In genomic region chr10:45285651-45286050, GRCm38 (mm10) we compare ENCODE assay signal across 28 mouse cellular contexts. TPM values are rescaled to one million over a fixed set of nuclear protein-coding genes. Genes with fewer than 3 reads are reported as not detected.
A peak's percentile ranks its signal among the peaks of the same experiment; 100 is the strongest.
DNase-seq lines count a peak whose midpoint lies in the region; ATAC-seq and TF ChIP-seq lines count a peak whose summit lies in the region.
"Had no signal": no experiment of that assay in that cellular context is flagged by ENCODE, and none has a peak within 500 bp of the region (broad histone marks: within the 10 kb centered on the region; RNA-seq: fewer than 3 reads in every experiment).

No protein-coding gene starts in this region.

- no peak overlapping the region; the same call in 1 of the 2 replicates for H3K4me3 ChIP-seq in gastrocnemius, adult 2 months
- no peak overlapping the region for H3K4me3 ChIP-seq in heart, embryonic 14.5 days (ENCODE audit: control insufficient read depth in 1 of 2, insufficient read depth in 1 of 2, low read depth in 1 of 2, low read length in 2 of 2)
- H3K4me3 ChIP-seq: hindbrain, embryonic 12.5 days; intestine, embryonic 15.5 days; liver, embryonic 12.5 days; midbrain, embryonic 13.5 days had no signal

- no peak for TF ChIP-seq CTCF in gastrocnemius, adult 2 months (IDR thresholded peaks at IDR 0.05)

- H3K9me3 ChIP-seq in heart, embryonic 14.5 days (ENCODE audit: control insufficient read depth, low read length), result no peaks in the 10 kb centered on the region
- H3K9me3 ChIP-seq: G1E; hindbrain, embryonic 12.5 days; intestine, embryonic 15.5 days; liver, embryonic 12.5 days; midbrain, embryonic 13.5 days had no signal

- peaks cover 14 to 15% of the 10 kb centered on the region in 2 experiments for H3K4me1 ChIP-seq in heart, embryonic 14.5 days (ENCODE audit: control insufficient read depth in 2 of 2, insufficient read depth in 2 of 2, low read length in 2 of 2)

- peak overlapping the region; percentile 46 for H3K4me2 ChIP-seq in heart, embryonic 14.5 days (ENCODE audit: low read length)
- H3K4me2 ChIP-seq: hindbrain, embryonic 12.5 days; intestine, embryonic 15.5 days; liver, embryonic 12.5 days; midbrain, embryonic 13.5 days had no signal

- no peak overlapping the region for H3K9ac ChIP-seq in heart, embryonic 14.5 days (ENCODE audit: low read length)
- H3K9ac ChIP-seq: forebrain, postnatal 0 days; hindbrain, embryonic 12.5 days; intestine, embryonic 15.5 days; liver, embryonic 12.5 days; liver, postnatal 0 days; midbrain, embryonic 13.5 days had no signal

- DNase-seq in gastrocnemius, adult 2 months, result peak; percentile 41
- no peak for DNase-seq in gastrocnemius, postnatal 10 days
- DNase-seq in heart, adult 9 months (ENCODE audit: low spot score in 2 of 2), result peak; percentile 22 to 29
- DNase-seq in heart, postnatal 14 days, result peak; percentile 7 to 22
- no peak for DNase-seq in adrenal gland, postnatal 36 days
- DNase-seq in kidney, postnatal 36 days, result no peak
- no peak for DNase-seq in urinary bladder, postnatal 10 days (ENCODE audit: low spot score)
- DNase-seq: adrenal gland, adult 8-10 months; cerebellum, adult 11 months; cerebellum, adult 9-10 months; cerebellum, postnatal 36 days; forebrain, postnatal 0 days; kidney, adult 2 months; kidney, postnatal 4 days; layer of hippocampus, postnatal 36 days; left cerebral cortex, postnatal 4 days; liver, postnatal 0 days; lung, postnatal 10 days had no signal

- H3K36me3 ChIP-seq in heart, embryonic 14.5 days (ENCODE audit: control insufficient read depth, insufficient read depth, low read length), result peaks cover 13% of the 10 kb centered on the region; the same call in 1 of the 2 replicates
- H3K36me3 ChIP-seq: G1E; hindbrain, embryonic 12.5 days; intestine, embryonic 15.5 days; liver, embryonic 12.5 days; midbrain, embryonic 13.5 days had no signal

- 21% methylated on average over 5 of the region's 5 CpGs for WGBS in heart, embryonic 14.5 days

- peak; percentile 51 for ATAC-seq in heart, embryonic 14.5 days (ENCODE audit: insufficient number of reproducible peaks, insufficient read depth, low FRiP score, low read depth)
- ATAC-seq: forebrain, postnatal 0 days; hindbrain, postnatal 0 days; intestine, embryonic 15.5 days; liver, embryonic 12.5 days; liver, postnatal 0 days; midbrain, embryonic 13.5 days had no signal

- peak overlapping the region; percentile 85 for H3K27ac ChIP-seq in gastrocnemius, adult 2 months
- H3K27ac ChIP-seq in heart, embryonic 14.5 days (replicated peaks in 1 of 2; ENCODE audit: control insufficient read depth in 1 of 2, insufficient read depth in 1 of 2, low read depth in 2 of 2, low read length in 2 of 2), result peak overlapping the region; percentile 66 to 79
- H3K27ac ChIP-seq: hindbrain, embryonic 12.5 days; hindbrain, postnatal 0 days; intestine, embryonic 15.5 days; liver, embryonic 12.5 days; macrophage; midbrain, embryonic 13.5 days had no signal

- no peaks in the 10 kb centered on the region for H3K27me3 ChIP-seq in heart, embryonic 14.5 days (ENCODE audit: control insufficient read depth, insufficient read depth, low read length)

- intact Hi-C loops in gastrocnemius, adult 2 months (cut with DNase I), result loop anchor here (5.0 kb wide), 3 partner anchors 52 to 77 kb away; partner anchors contain the start of gene Bves
- intact Hi-C loops in heart, postnatal 14 days (cut with DNase I), result no loop called here

RNA-seq across cellular contexts. Expression of gene Bves, which starts 49.9 kb away (rescaled TPM):
- 10 to 100 TPM; 36.3 to 41.6 TPM for total RNA-seq in gastrocnemius, adult 2 months (2021)
- 10 to 100 TPM; 34.0 to 41.2 TPM for total RNA-seq in gastrocnemius, postnatal 10 days (2021)
- 123 and 138 TPM in 2 replicates for polyA plus RNA-seq in heart, embryonic 14.5 days (2014; fragmentation: Nextera tagmentation; extraction: Ambion mirVana)
- 10 to 100 TPM; 42.1 to 42.8 TPM for total RNA-seq in heart, postnatal 14 days (2021)
- total RNA-seq in adrenal gland, postnatal 36 days (2021), result under 1 TPM; 0.20 to 0.26 TPM
- total RNA-seq: megakaryocyte-erythroid progenitor cell, adult 5-6 weeks; monocyte, adult 5-6 weeks had no signal
- polyA plus RNA-seq: G1E, macrophage had no signal

Comparison
In these comparisons a context has a peak if more than half of its experiments do, and no peak if none do; other contexts are left out.
1. DNase-seq: peak in gastrocnemius, adult 2 months (single experiment), heart, adult 9 months (2 of 2) and heart, postnatal 14 days (2 of 2); none in gastrocnemius, postnatal 10 days (single experiment), adrenal gland, postnatal 36 days (0 of 2), kidney, postnatal 36 days (0 of 2) and urinary bladder, postnatal 10 days (single experiment).
2. RNA of gene Bves, which starts 49.9 kb away (total RNA-seq): 42.1 to 42.8 TPM in heart, postnatal 14 days, 36.3 to 41.6 TPM in gastrocnemius, adult 2 months and 34.0 to 41.2 TPM in gastrocnemius, postnatal 10 days; 0.20 to 0.26 TPM in adrenal gland, postnatal 36 days; every median in the first group is over 10 times any median in the second.